Mouse (Mus musculus): ENCODE results near the gene Oma1.

DNA sequence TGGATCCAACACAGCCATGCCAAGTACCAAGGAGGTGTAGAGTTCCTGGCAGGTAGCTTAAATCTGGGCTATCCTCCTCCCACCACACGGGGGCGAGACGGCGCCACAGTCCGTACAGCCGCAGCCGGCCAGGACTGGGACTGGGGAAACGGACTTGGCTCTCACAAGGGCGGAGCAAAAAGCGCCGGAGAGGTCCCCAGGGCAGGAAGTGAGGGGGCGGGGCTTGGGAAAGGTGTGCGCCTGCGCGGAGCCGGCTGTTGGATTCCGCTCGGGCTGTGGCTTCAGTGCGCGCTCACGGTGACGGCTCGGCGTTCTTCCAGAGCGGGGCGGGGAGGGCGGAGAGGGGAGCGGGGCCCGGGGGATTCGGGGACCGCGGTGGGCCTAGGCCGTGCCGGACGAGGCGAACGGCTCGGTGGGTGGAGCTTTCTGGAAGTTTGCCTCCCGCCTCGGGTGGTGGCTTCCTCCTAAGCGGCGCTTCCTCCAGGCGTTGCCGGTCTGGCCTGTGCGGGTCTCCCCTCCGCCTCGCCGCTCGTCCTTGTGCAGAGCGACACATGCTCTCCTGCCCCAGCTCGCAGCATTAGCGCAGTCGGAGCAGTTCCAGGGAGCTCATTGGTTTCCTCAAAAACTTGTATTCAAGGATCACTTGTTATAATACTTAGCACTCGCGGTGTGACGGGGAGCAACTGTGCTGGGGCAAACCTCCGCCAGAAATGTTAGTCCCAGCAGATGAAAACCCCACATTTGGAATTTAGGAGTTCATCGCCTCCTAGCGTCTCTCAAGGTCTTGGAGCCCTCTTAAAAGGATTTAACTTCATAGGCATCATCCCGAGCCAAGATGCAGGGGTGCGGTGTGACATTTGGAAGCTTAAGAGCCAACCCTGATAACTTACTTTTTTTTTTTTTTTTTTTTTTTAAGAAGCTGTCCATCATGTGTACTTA is at the start of gene Oma1:
- TF ChIP-seq CTCF (IDR thresholded peaks at IDR 0.05; ENCODE audit: low read depth, low read length), result peak; percentile 90
- peak; percentile 57; the same call in 1 of the 2 replicates for TF ChIP-seq POLR2A (IDR thresholded peaks at IDR 0.05; ENCODE audit: extremely low read depth, insufficient read depth, low read length)
